Mouse (Mus musculus): Measurements from ENCODE around the gene Coq7.

Gene Coq7

DNA sequence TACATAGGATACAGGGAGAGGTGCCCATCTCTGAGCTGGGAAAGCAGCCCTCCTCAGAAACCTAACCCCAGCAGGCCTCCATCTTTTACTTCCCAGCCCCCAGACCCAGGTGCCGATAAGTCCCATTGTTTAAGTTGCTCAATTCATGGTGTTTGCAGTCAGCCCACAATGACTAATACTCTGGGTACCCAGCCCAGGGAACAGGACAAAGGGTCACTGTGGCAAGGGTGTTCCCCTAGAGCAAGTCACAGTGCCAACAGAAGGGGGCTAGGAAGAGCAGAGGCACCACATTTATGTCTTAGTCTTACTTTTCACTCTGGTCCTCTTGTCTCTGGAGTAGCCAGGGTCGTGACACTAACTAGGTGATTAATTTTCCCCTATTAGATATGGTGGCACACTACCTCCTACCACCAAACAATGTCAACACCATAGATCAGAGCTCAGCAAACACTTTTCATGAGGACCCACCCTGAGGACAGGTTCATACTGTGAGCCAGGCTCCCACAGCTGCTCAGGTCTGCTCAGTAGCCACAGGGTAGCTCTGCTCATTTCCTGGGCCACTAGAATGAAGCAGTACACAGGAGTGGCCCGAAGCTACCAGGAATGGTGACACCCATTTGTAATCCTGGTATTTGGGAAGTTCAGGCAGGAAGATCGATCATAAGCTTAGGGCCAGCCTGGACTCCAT lies 38.1 kb downstream of the Coq7 start:
- in situ Hi-C loops (cut with MboI), result no loop called here

DNA sequence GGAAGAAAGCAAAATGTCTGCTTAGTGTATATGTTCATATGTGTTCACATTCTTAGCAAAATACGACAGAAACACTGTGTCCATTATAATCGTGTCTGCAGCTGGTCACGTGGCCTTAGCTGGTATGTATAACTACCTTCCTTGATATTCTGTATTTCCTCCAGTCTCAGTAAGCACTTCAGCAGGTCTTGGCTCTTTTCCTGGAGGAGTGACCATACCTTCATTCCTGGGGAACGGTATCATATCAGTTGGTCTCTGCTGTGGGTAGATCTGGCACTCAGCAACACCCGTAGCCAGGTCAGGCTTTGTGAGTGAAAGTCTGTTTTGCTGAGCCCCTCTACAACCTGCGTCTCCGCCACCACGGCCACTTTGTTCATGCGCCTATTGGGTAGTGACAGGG lies 39.3 kb downstream of the Coq7 start:
- in situ Hi-C loops (cut with MboI), result no loop called here

DNA sequence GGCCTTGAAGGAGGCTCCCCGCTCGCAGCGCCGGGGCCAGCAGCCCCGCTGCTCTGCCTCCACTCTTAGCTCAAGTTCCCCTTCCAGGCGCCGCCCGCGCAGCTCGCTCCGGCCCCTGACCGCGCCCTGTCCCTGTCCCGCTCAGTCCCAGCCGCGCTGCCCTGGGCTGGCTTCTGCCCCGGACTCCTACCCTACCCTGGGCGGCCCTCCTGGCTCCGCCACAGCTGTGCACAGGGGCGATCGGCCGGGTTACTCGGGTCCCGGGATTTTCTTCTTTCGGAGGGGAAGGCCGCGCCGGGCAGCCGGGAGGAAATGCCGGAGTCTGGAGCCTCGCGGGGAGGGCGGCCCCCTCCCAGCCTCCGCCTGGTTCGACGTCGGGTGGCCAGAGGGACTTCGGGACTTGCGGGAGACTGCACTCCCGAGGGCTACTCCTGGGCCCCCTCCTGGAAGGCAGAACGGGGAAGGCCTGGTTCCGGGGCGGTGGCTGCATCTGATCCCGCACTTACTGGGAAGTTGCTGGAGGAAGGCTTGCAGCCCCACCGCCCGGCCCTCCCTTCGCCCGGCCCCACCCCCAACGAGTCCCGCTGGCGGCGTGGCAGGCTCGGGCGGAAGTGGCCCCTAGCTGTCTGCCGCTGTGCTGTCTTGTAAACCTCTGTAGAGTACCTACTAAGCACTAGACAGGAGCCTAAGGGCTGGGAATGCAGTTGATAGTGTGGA lies 41.6 kb downstream of the Coq7 start, which contains the start of gene Itpripl2:
TSS of gene Itpripl2 (minus strand) at position 545 of the 717 bp plus-strand sequence.
- in situ Hi-C loops (cut with MboI), result no loop called here

DNA sequence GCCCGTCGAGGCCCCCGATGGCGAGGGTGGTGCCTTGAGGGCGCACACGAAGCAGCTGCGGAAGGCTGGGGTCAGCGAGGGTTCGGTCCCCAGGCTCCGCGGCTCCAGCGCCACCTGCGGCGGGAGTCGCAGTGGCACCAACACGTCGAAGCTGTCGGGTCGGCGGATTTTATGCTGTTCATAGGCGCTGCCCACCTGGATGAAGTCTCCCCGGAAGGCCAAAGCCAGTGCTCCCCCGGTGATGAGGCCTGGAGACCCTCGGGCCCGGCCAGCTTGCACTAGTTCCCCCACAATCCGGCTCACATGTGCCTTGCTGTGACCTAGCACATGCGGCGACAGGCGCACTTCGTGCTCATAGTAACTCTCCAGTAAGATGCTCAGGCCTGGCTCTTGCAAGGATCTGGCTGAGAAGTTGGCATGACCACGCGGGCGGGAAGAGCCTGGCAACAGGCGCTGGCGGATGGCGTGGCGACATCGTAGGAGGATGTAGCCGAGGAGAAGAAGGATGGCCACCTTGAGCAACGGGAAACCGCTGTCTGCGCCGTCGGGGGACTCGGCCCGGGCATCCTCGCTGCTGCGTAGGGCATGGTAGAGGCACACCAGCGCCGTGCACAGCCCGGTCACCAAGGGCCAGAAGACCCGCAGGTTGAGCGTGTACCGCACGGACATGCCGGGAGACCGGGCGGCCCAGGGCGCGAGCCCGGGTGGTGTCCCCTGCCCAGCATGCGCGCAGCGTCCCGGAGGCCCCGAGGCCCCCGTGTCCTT lies 42.3 kb downstream of the Coq7 start:
- in situ Hi-C loops (cut with MboI), result no loop called here

DNA sequence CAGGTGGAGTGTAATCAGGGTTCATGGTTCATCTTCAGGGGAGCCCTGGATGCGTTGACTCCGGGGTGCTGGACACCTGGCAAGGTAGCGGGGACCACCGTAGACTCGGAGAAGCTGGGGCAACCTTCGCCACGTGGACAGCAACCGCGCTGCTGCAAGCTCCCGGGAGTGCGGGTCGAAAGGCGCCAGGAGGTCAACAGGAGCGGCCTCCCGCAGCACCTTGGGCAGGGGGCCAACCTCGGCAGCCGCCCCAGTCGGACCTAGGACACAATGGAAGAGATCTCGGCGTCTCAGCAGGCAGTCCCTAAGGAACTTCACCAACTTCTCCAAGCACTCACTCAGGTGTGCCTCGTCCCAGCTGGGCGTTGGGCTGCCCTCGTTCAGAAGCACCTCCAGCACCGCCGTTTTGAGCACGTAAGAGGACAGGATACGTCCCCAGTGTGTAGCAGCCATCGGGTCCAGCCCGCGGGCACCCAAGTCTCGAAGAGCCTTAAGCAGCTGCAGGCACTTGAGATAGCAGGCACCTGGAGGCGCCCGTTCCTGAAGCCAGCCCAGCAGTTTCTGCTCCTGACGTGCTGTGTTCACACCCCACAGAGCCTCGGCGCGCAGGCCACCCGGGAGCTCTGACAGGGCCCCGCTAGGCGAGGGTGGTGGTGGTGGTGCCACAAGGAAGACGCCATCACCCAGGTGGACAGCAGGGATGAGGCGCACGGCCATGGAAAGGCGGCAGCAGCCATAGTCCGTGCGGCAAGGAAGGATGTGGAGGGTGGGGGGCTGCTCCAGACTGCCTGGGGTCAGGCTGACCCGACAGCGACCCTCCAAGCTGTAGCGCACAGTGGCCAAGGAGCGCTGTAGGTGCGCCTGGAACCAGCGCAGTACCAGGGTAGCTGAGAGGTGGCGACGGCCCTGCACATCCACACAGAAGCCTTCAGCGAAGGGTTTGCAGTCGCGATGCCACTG lies 43.2 kb downstream of the Coq7 start:
- in situ Hi-C loops (cut with MboI), result no loop called here

DNA sequence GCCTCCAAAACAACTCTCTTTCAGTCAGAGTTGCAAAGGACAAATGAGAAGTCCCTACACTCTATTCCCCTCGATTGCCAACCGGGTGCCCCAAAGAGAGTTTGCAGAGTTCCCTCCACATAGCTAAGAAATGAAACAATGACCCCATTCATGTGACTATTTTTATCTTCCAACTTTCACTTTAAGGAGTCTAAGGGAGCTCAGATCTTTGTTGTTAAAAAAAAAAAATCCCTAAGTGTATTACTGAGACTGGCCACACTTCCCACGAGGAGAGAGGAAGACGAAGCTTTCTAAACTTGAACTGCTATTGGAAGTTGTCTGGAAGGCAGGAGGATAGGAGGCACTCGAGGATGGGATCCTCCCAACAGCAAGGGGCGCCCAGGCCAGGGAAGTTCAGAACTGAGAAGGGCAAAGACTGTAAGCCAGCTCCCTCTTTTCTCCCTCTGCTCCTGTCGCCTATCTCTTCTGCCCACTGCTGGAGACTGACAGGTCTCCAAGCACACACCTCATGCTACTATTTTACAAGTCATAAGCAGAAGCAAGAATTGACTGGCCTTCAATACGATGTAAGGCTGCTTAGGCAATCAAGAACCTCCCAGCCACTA lies 45.0 kb downstream of the Coq7 start:
- in situ Hi-C loops (cut with MboI), result no loop called here

DNA sequence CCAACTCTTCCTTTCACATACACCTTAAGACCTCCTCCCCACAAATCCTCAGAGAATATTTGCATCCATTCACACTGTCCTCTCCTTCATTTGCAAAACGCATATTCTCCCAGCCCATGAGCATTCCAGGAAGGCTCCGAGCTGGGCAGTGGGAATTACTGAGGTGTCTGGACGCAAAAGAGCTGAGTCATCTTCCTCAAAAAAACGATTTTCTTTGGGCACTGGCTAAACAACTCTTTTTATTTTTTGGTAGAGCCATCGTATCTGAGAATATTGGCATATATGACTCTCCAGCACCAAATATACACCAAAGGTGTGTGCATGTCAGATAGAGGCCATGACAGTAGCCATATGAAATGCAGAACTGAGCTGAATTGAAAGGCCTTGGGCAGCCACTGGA lies 46.2 kb downstream of the Coq7 start:
- in situ Hi-C loops (cut with MboI), result no loop called here

DNA sequence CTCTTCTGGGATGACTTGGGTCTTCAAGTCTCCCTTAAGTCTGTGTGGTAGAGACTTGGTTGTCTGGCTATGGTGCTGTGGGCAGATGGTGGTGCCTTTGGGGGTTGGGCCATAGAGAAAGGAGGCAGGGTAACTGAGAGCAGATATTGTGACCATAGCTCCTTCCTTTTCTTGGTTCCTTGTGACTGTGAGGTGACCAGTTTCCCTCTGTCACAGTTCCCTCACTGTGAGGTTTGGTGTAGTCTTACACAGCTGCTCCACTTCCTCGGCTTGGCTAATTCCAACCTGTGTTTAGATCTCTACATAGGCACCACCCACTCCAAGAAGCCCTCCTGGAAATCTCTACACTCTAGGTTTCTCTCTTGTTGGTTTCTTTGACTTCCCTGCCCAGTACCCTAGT lies 49.2 kb downstream of the Coq7 start:
- in situ Hi-C loops (cut with MboI), result no loop called here

DNA sequence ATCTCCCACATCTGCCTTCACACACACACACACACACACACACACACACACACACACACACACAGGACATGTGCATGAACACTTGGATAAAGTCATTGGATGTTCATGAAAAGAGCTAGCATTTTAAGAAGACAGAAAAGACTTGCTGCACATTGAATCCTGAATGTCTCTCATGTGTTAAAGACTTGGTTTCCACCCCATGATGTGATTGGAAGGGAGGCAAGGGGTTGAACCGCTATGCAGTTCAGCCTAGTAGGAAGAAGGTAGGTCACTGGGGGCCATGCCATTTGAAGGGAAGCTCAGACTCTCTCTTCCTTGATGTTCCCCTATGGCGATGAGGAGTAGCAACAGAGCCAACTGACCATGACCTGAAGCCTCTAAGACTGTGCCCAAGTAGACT lies 51.2 kb downstream of the Coq7 start:
- in situ Hi-C loops (cut with MboI), result no loop called here

DNA sequence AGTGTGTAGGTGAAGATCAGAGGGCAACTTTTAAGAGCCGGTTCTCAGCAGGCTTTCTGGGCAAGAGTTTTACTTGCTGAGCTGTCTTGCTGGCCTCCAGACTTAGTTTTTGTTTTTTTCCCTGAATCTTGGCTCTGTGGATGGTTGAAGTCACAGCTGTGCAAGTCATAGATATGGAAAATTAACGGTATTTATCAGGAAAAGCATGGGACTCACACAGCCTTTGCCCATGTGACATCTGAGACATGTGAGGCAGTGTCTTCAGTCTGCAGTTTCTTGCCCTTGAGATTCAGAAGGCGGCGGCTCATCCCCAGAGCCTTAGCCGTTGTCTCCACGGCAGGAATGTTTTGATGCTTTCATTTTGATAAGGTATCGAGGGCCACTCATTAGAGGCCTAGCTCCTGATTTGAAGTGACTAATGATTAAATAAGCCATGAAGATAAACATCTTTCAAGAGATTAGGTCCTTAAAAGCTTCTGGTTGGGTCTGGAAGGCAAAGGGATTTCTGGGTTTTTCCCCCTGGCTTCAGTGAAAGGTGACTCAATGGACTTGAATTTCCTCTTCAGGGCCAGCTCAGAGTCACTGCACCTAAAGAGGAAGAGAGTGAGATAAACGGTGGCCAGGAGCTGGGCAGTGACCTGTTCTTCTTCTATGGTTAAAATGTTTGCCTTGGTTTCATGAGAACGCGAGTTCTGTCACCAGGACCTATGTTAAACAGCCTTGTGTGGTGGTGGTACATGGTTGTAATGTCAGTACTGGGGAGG lies 51.9 kb downstream of the Coq7 start:
- in situ Hi-C loops (cut with MboI), result no loop called here

DNA sequence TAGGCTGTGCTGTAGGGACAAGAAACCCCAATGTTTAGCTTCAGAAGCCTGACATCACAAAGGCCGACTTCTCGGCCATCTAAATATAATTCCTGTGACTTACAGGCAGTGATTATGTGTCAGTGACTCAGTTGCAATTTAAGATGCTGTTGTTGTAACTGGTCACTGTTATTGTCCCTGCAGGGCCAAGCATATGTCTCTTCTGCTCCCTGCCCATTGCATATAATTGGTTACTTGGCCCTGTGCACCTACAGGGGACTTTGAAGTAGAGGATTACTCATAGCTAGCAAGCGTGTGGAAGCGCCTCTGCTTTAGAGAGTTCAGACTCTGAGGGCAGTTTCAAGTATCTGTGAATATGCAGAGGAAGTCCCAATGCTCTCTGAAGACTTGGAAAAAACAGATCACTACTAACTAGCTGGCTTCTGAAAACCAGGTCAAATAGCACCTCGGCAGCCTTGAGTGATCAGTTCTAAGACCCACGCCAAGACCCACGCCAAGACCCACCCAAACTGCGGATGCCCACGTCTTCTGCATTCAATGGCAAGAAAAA lies 52.9 kb downstream of the Coq7 start:
- in situ Hi-C loops (cut with MboI), result no loop called here

DNA sequence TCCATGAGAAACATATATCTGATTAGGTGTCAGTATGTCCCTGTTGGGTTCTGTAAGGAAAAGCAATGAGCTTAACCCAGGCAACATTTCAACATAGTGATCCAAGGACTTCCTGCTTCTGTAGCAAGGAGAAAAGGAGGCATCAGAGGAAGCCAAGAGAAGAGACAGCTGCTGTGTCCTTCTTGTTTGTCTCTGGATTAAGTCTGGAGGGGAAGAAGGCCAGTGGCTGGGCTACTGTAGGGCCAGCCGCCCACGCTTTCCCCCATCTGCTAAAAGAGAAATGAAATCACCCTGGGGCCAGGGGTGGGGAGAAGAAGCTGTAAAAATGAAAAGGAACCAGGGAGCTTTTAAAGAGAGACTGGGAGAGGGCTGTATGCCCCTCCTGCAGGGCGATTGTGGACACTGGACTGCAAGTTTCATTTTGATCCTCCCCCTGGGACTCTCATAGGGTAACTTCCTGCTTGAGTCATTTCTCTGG lies 54.3 kb downstream of the Coq7 start:
- in situ Hi-C loops (cut with MboI), result no loop called here

DNA sequence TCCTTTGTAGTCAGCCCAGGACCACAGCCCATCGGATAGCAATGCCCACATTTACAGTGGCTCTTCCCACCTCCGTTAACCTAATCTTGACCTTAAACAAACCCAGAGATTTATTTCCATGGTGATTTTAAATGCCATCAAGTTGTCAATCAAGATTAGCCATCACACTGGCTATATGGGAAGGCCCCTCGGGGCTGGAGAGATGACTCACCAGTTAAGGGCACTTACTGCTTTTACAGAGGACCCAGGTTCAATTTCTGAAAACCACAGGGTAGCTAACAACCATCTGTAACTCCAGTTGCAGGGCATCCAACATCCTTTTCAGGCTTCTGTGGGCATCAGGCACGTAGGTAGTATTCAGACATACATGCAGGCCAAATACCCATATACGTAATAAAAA lies 56.7 kb downstream of the Coq7 start:
- in situ Hi-C loops (cut with MboI), result no loop called here

DNA sequence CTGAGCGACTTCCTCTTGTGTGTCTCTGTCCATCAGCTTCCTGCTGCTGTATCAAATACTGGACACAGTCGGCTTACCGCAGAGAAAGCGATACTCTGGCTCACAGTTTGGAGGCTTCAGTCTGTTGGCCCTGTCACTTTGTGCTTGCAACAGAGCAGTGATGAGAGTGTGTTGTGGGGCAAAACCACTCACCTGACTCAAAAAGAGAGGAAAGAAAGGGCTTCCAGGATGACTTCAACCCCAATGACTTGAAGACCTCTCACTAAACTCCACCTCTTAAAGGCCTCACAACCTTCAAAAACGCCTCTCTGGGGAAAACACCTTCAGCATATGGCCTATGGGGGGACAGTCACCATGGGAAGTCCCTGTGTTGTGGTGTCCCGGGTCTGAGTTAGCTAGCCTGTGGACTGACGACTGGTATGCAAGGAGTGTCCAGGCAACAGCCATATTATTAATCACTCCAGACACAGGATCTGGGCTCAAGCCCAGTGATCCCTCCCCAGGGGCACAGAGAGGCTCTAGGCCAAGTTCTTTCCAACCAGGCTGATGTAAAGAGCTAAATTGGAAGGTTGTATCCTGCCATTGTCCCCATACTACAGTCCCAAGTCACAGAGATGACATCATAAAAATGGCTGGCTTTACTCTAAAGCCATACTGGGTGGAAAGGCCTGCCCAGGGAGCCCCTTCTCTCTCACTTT lies 58.0 kb downstream of the Coq7 start:
- in situ Hi-C loops (cut with MboI), result no loop called here

DNA sequence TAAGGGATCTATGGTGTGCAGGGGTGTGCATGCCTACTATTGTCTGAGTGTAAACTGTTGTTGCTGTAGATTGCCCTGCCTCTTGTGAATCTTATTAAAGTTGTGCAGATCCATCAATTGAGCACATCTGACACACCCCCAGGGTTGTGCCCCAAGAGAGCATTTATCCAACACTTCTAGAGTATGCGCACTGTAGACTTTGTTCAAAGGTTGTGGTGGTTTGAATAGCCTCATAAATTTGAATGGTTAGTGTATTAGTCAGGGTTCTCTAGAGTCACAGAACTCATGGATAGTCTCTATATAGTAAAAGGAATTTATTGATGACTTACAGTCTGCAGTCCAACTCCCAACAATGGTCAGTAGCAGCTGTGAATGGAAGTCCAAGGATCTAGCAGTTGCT lies 60.3 kb downstream of the Coq7 start:
- in situ Hi-C loops (cut with MboI), result no loop called here

DNA sequence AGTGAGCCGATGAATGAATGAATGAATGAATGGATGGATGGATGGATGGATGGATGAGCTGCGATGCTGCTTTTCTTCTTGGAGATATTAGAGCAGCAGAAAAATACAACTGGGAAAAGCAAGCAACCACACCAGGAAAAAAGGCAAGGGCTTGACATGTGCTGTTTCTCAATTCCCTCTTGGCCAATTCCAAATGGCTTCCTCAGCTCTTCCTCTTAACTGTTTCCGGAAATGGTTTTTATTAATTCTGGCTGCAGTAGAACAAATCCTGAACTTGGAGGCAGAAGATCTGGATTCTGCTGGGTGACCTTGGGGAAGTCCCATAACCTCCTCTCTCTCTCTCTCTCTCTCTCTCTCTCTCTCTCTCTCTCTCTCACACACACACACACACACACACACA lies 65.1 kb downstream of the Coq7 start:
- in situ Hi-C loops (cut with MboI), result no loop called here

DNA sequence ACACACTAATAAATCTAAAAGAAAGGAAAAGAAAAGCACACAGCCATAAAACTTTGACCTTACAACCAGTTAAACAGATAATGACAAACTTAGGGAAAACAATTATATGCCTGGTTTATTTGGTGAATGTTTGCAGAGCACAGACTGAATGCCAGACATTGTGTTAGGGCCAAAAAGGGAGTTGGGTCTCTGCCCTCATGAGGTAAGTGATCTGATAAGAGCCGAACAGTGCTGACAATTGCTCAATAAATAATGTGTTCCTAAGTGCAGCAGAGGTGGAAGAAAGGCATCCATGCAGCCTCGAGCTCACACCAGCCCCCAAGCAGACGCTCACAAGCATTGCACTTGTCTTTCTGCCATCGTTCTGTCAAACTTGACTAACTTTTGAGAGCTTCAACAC lies 68.7 kb downstream of the Coq7 start:
- in situ Hi-C loops (cut with MboI), result no loop called here

DNA sequence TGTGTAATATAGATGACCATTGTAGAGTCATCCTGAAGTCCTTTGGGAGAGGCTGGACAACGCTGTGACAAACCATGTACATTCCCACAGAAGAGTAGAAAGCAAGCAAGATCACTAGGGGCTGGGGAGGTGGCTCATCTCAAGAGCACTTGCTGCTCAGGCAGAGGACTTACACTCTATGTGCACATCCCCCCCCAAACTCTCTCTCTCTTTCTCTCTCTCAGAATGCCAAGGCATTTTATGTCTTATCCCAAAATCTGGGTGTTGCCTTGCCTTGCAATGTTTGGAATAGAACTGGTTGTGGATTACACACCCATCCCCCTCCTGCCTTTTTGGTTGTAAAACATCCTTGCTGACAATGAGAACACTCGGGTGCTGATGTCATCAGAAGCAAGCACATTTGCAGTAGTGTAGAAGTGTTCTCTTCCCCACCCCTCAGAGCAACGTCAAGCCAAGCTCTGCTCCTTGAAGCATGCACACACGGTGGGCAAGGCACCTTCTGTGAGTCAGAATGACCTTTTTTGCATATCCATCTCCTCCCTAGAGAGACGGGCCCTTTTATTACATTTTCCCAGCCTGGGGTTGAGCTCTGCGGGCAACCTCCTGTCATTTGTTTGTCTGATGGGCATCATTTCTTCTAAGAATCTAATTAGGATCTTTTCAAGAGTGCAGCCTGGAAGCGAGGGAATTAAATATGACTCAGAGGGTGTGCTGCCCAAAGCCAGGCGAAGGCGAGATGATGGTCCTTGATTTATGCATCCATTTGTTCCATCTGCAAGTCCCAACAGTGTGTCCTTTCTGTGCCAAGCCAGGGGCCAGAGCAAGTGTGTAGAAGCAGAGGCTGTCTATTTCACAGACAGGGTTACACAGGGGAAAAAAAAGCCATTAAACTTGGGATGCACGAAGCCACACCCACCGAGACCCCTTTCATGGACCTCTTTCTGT lies 70.1 kb downstream of the Coq7 start:
- in situ Hi-C loops (cut with MboI), result no loop called here
